22 mouse cellular contexts compared by ENCODE assay signal in genomic region chr5:132126626-132127025, GRCm38 (mm10).
A peak's percentile ranks its signal among the peaks of the same experiment; 100 is the strongest.
DNase-seq lines count a peak whose midpoint lies in the region; ATAC-seq and TF ChIP-seq lines count a peak whose summit lies in the region.
"Had no signal": no experiment of that assay in that cellular context is flagged by ENCODE, and none has a peak within 500 bp of the region (broad histone marks: within the 10 kb centered on the region; RNA-seq: fewer than 3 reads in every experiment).

No protein-coding gene starts in this region.

- ATAC-seq in hindbrain, postnatal 0 days, result no peak
- ATAC-seq in hindbrain, embryonic 13.5 days (ENCODE audit: low FRiP score), result no peak
- peak; percentile 38; the same call in 1 of the 2 replicates for ATAC-seq in forebrain, embryonic 16.5 days
- ATAC-seq: intestine, embryonic 15.5 days; liver, embryonic 12.5 days; midbrain, embryonic 15.5 days had no signal

- H3K4me1 ChIP-seq in hindbrain, postnatal 0 days (ENCODE audit: insufficient read depth, low read length), result no peaks in the 10 kb centered on the region
- peaks cover 30% of the 10 kb centered on the region for H3K4me1 ChIP-seq in hindbrain, embryonic 13.5 days (replicated peaks)
- peaks cover 15% of the 10 kb centered on the region for H3K4me1 ChIP-seq in forebrain, embryonic 16.5 days (replicated peaks; ENCODE audit: control insufficient read depth, insufficient read depth, low read length)
- H3K4me1 ChIP-seq: embryonic facial prominence, embryonic 15.5 days; intestine, embryonic 15.5 days; limb, embryonic 13.5 days; liver, embryonic 12.5 days had no signal

- no peak overlapping the region for H3K9ac ChIP-seq in hindbrain, postnatal 0 days (replicated peaks; ENCODE audit: low read length)
- H3K9ac ChIP-seq in hindbrain, embryonic 13.5 days, result no peak overlapping the region
- H3K9ac ChIP-seq in forebrain, embryonic 16.5 days (replicated peaks; ENCODE audit: low read depth, low read length), result no peak overlapping the region
- H3K9ac ChIP-seq: embryonic facial prominence, embryonic 15.5 days; hindbrain, embryonic 15.5 days; intestine, embryonic 15.5 days; limb, embryonic 13.5 days; liver, embryonic 12.5 days; midbrain, embryonic 15.5 days had no signal

- H3K4me2 ChIP-seq in hindbrain, postnatal 0 days (ENCODE audit: low read depth, low read length), result no peak overlapping the region
- no peak overlapping the region for H3K4me2 ChIP-seq in hindbrain, embryonic 13.5 days
- H3K4me2 ChIP-seq in forebrain, embryonic 16.5 days (ENCODE audit: low read length), result peak overlapping the region; percentile 9; the same call in 1 of the 2 replicates
- H3K4me2 ChIP-seq: embryonic facial prominence, embryonic 15.5 days; hindbrain, embryonic 15.5 days; intestine, embryonic 15.5 days; limb, embryonic 13.5 days; liver, embryonic 12.5 days; midbrain, embryonic 15.5 days had no signal

- H3K9me3 ChIP-seq in hindbrain, postnatal 0 days (ENCODE audit: low read length), result no peaks in the 10 kb centered on the region
- no peaks in the 10 kb centered on the region for H3K9me3 ChIP-seq in hindbrain, embryonic 13.5 days
- H3K9me3 ChIP-seq in forebrain, embryonic 16.5 days (ENCODE audit: control insufficient read depth, low read length), result no peaks in the 10 kb centered on the region
- H3K9me3 ChIP-seq: embryonic facial prominence, embryonic 15.5 days; hindbrain, embryonic 15.5 days; intestine, embryonic 15.5 days; limb, embryonic 13.5 days; liver, embryonic 12.5 days; midbrain, embryonic 15.5 days had no signal

- no peak for TF ChIP-seq CTCF in hindbrain, postnatal 0 days (IDR thresholded peaks at IDR 0.05; ENCODE audit: low read depth)

- H3K4me3 ChIP-seq in hindbrain, postnatal 0 days (ENCODE audit: low read length), result no peak overlapping the region
- no peak overlapping the region for H3K4me3 ChIP-seq in hindbrain, embryonic 13.5 days
- H3K4me3 ChIP-seq in forebrain, embryonic 16.5 days (replicated peaks; ENCODE audit: low read length), result no peak overlapping the region
- H3K4me3 ChIP-seq: embryonic facial prominence, embryonic 15.5 days; hindbrain, embryonic 15.5 days; intestine, embryonic 15.5 days; limb, embryonic 13.5 days; liver, embryonic 12.5 days; midbrain, embryonic 15.5 days had no signal

- 45% methylated on average over 12 of the region's 12 CpGs for WGBS in hindbrain, postnatal 0 days
- 73% methylated on average over 12 of the region's 12 CpGs for WGBS in hindbrain, embryonic 13.5 days
- 35% methylated on average over 12 of the region's 12 CpGs for WGBS in forebrain, embryonic 16.5 days

- H3K27ac ChIP-seq in hindbrain, postnatal 0 days, result no peak overlapping the region
- no peak overlapping the region for H3K27ac ChIP-seq in hindbrain, embryonic 13.5 days
- H3K27ac ChIP-seq in forebrain, embryonic 16.5 days (ENCODE audit: low read length), result no peak overlapping the region
- H3K27ac ChIP-seq: embryonic facial prominence, embryonic 15.5 days; hindbrain, embryonic 15.5 days; intestine, embryonic 15.5 days; limb, embryonic 13.5 days; liver, embryonic 12.5 days; midbrain, embryonic 15.5 days; stomach, postnatal 0 days had no signal

- no peaks in the 10 kb centered on the region for H3K27me3 ChIP-seq in hindbrain, postnatal 0 days (ENCODE audit: insufficient read depth, low read length)
- H3K27me3 ChIP-seq in hindbrain, embryonic 13.5 days, result no peaks in the 10 kb centered on the region
- no peaks in the 10 kb centered on the region for H3K27me3 ChIP-seq in forebrain, embryonic 16.5 days (replicated peaks; ENCODE audit: control insufficient read depth, insufficient read depth, low read length)
- H3K27me3 ChIP-seq: embryonic facial prominence, embryonic 15.5 days; hindbrain, embryonic 15.5 days; intestine, embryonic 15.5 days; limb, embryonic 13.5 days; liver, embryonic 12.5 days; midbrain, embryonic 15.5 days had no signal

- DNase-seq in hindbrain, postnatal 0 days (ENCODE audit: low spot score), result peak; percentile 65
- peak; percentile 7 for DNase-seq in right cerebral cortex, postnatal 14 days
- no peak for DNase-seq in right cerebral cortex, adult 2 months (ENCODE audit: low spot score in 2 of 2)
- no peak for DNase-seq in ovary, postnatal 14 days (ENCODE audit: low spot score)
- no peak for DNase-seq in layer of hippocampus, postnatal 25 days (ENCODE audit: extremely low spot score in 1 of 2, low spot score in 1 of 2)
- DNase-seq: adrenal gland, postnatal 10 days; cerebellum, adult 8-10 months; gastrocnemius, postnatal 25 days; heart, postnatal 4 days; kidney, adult 8-10 months; kidney, postnatal 14 days; lung, adult 18-20 months; lung, postnatal 10 days had no signal

- no peaks in the 10 kb centered on the region for H3K36me3 ChIP-seq in hindbrain, postnatal 0 days (ENCODE audit: insufficient read depth, low read length)
- H3K36me3 ChIP-seq in hindbrain, embryonic 13.5 days, result no peaks in the 10 kb centered on the region
- no peaks in the 10 kb centered on the region for H3K36me3 ChIP-seq in forebrain, embryonic 16.5 days (ENCODE audit: control insufficient read depth, insufficient read depth)
- H3K36me3 ChIP-seq: embryonic facial prominence, embryonic 15.5 days; hindbrain, embryonic 15.5 days; intestine, embryonic 15.5 days; limb, embryonic 13.5 days; liver, embryonic 12.5 days; midbrain, embryonic 15.5 days had no signal

Comparison
In these comparisons a context has a peak if more than half of its experiments do, and no peak if none do; other contexts are left out.
1. DNase-seq: peak in hindbrain, postnatal 0 days (single experiment) and right cerebral cortex, postnatal 14 days (single experiment); none in right cerebral cortex, adult 2 months (0 of 2), ovary, postnatal 14 days (single experiment) and layer of hippocampus, postnatal 25 days (0 of 2).